Mouse (Mus musculus) thymus, adult 2 months (tissue): ENCODE data around the gene Btbd9.

Source experiments
- CTCF ChIP-seq: fragments of 200-500 bp; IDR thresholded peaks from 2 replicates; pipeline ENCODE4 v1.5.1; 2012; ENCODE audit warnings: mild to moderate bottlenecking, control low read depth, low read length, moderate library complexity, borderline replicate concordance; ENCODE audit not compliant: control insufficient read depth, poor library complexity, insufficient read depth; ENCODE audit errors: extremely low read depth
- POLR2A ChIP-seq: fragments of 200-500 bp; IDR thresholded peaks from 2 replicates; pipeline ENCODE4 v1.6.1; 2012; ENCODE audit warnings: mild to moderate bottlenecking, low read length, control low read depth, moderate library complexity; ENCODE audit not compliant: control insufficient read depth, poor library complexity, insufficient read depth; ENCODE audit errors: extremely low read depth

GRCm38 (mm10) chr17:30214393-30214792 lies 361.9 kb downstream of the Btbd9 start:
- TF ChIP-seq POLR2A (no peak), CTCF (no peak)
